Mouse (Mus musculus): ENCODE data around the gene Surf2. TPM values are rescaled to one million over a fixed set of nuclear protein-coding genes. Genes with fewer than 3 reads are reported as not detected.

Surf2 gene
- polyA plus RNA-seq, 1 experiment: 3.6 TPM

DNA sequence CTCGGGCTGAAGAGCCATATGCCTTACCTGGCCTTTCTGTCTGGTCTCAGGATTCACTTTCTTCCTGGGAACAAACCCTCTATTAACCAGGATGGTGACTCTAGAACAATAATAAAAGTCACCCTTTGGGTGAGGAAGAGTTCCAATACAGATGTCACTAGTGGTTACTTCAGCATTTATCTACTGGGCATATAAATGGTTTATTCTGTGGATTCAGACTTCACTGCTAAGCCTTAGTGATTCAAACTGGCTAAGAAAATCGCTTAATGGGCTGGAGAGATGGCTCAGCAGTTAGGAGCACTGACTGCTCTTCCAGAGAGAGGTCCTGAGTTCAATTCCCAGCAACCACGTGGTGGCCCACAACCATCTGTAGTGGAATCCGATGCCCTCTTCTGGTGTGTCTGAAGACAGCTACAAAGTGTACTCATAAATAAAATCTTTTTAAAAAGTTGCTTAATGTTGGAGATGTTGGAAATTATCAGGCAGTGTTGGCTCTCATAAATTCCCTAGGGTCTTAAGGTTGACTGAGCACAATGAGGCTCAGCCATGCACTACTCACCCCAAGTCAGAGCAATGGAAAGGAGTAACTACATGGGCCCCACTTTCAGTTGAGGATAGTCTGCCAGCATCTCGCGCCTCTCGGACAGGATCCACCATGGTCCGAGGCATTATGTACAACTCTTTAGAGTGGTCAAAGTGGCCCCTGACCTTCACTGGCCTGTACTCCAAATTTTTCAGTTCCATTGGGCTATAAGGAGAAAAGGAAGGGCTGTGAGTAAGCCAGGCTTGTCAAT is 1.8 kb upstream of the Surf2 start:
- TF ChIP-seq GATA1 (IDR thresholded peaks at IDR 0.05; ENCODE audit: borderline replicate concordance, low read length) (no peak), FLI1 (IDR thresholded peaks at IDR 0.05; ENCODE audit: low read length) (no peak)
- Histone ChIP-seq H3K4me3 (replicated peaks) (peak overlapping the region; percentile 35), H3K36me3 (replicated peaks; ENCODE audit: low read length) (peaks cover 62% of the 10 kb centered on the region), H3K27me3 (replicated peaks) (no peaks in the 10 kb centered on the region), H3K4me1 (peaks cover 87% of the 10 kb centered on the region), H3K9me3 (no peaks in the 10 kb centered on the region)

DNA sequence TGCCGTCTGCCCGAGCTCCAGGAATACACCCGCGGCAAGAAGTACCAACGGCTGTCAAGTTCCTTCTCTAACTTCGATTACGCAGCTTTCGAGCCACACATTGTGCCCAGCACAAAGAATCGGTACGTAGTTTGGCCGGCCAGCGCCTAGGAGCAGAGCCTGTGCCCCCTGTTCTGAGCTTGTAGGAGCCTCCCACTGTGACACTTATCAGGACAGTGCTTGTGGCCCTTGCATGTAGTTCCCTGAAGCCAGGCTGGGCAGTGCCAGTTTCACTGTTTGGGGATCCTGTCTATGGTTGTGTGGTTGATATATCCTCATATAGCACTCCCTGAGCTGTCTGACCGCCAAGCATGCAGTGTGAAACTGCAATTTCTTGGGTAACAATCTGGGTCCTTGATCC is 571 bp downstream of the Surf2 start:
- peak overlapping the region; percentile 99 for H3K4me3 ChIP-seq (replicated peaks)
- H3K4me1 ChIP-seq: peaks cover 87% of the 10 kb centered on the region
- H3K36me3 ChIP-seq (replicated peaks; ENCODE audit: low read length): peaks cover 78% of the 10 kb centered on the region
- no peaks in the 10 kb centered on the region for H3K9me3 ChIP-seq
- TF ChIP-seq FLI1 (IDR thresholded peaks at IDR 0.05; ENCODE audit: low read length) (no peak), GATA1 (IDR thresholded peaks at IDR 0.05; ENCODE audit: borderline replicate concordance, low read length) (no peak)
- no peaks in the 10 kb centered on the region for H3K27me3 ChIP-seq (replicated peaks)

DNA sequence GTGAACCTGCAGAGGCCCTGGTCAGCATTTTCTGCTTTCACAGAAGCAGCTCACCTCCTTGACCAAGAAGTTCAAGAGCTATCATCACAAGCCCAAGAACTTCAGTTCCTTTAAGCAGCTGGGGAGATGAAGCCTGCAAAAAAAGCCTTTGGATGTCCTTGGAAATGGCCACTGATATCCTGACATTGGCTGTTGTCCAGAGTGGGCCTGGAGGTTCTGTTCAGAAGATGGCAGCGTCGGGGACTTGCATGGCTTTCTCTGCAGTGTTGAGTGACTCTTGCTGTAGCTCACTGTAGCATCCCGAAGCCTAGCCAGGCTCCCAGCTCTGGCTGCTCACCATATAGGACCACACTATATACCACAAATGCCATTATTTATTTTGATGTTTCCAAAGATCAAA is 3.5 kb downstream of the Surf2 start:
- TF ChIP-seq GATA1 (IDR thresholded peaks at IDR 0.05; ENCODE audit: borderline replicate concordance, low read length): no peak
- no peak for TF ChIP-seq FLI1 (IDR thresholded peaks at IDR 0.05; ENCODE audit: low read length)
- Histone ChIP-seq H3K4me1 (peaks cover 62% of the 10 kb centered on the region), H3K36me3 (replicated peaks; ENCODE audit: low read length) (peaks cover 78% of the 10 kb centered on the region), H3K27me3 (replicated peaks) (no peaks in the 10 kb centered on the region), H3K9me3 (no peaks in the 10 kb centered on the region), H3K4me3 (replicated peaks) (no peak overlapping the region)

DNA sequence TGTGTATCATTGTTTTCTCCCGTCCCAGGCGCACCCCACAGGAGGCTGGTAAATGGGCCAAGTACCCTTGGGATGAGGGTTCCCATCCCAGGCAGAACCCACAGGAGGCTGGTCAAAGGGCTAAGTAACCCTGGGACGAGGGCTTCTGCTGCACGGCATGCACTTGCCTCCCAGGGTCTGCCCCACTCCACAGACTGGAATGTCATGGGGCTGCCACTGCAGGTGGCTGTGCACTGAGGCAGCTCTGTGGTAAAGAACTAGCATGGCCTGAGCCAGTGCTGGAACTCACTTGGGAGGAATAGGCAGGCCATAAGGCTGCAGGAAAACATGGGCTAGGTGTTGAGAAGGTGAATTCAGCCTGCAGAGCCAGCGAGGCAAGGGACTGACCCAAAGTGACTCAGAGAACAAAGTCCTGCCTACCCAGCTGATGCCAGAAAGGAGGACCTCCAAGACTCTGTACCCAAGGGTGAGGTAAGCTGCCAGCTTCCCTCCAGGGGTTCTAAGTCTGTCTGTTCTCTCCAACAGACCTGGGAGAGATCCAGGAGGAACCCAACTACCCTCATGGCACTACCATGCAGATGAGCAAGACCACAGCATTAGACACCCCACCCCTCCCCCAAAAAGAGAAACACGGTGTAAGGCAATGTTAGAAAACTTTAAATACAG is 4.2 kb downstream of the Surf2 start:
- TF ChIP-seq FLI1 (IDR thresholded peaks at IDR 0.05; ENCODE audit: low read length): no peak
- TF ChIP-seq GATA1 (IDR thresholded peaks at IDR 0.05; ENCODE audit: borderline replicate concordance, low read length): no peak
- Histone ChIP-seq H3K9me3 (no peaks in the 10 kb centered on the region), H3K27me3 (replicated peaks) (no peaks in the 10 kb centered on the region), H3K4me3 (replicated peaks) (no peak overlapping the region), H3K4me1 (peaks cover 62% of the 10 kb centered on the region), H3K36me3 (replicated peaks; ENCODE audit: low read length) (peaks cover 83% of the 10 kb centered on the region)

DNA sequence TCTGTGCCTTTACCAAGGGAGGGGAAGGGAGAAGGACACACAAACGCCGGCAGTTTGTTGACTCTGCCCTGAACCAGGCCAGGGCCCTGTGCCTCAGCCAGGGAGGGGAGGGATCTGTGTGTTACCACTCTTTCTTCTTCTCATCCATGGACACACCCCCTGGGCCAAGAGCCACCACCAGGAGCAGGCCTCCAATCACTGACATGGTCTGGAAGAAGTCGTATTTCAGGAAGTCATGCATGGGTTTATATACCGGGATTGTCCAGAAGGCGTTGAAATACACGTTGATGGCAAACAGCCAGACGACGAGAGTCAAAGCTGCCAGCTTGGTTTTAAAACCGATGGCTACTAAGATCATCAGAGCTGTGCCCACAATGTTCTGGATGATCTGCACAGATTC is 5.6 kb downstream of the Surf2 start:
- TF ChIP-seq GATA1 (IDR thresholded peaks at IDR 0.05; ENCODE audit: borderline replicate concordance, low read length) (no peak), FLI1 (IDR thresholded peaks at IDR 0.05; ENCODE audit: low read length) (no peak)
- H3K27me3 ChIP-seq (replicated peaks): no peaks in the 10 kb centered on the region
- H3K9me3 ChIP-seq: no peaks in the 10 kb centered on the region
- no peak overlapping the region for H3K4me3 ChIP-seq (replicated peaks)
- H3K36me3 ChIP-seq (replicated peaks; ENCODE audit: low read length): peaks cover 97% of the 10 kb centered on the region
- peaks cover 55% of the 10 kb centered on the region for H3K4me1 ChIP-seq

DNA sequence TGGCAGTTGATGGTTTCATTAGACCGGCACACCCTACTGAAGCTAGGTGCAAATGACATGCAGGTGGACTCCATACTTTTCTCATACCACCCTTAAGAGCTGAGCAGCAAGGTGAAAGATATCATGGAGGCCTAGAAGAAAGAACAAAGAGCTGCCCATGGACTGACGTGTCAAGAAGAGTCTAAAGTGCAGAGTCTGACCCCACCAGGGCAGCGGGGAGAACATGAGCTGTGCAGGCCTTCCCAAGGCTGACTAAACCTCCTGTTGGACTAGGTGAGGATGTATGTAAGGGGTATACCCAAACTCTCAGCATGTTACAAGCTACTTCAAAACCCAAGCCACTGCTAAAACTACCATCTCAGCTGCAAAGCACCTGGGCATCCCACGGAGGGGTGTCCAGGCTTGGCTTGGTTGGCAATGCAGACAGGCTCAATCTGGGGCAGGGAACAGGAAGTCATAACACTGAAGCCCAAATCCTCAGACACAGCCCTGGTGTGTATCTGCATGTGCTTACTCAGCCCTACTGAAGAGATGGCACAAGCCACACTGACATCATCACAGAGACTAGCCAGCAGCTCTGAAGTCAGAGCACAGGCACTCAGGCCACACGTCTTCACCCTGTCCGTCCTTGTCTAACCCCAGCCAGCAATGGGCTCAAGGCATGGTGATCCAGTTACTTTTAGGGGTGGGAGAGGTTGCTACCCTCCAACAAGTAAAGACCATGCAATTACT is 11.7 kb downstream of the Surf2 start:
- Histone ChIP-seq H3K9me3 (no peaks in the 10 kb centered on the region), H3K4me1 (peaks cover 72% of the 10 kb centered on the region), H3K4me3 (replicated peaks) (peak overlapping the region; percentile 71), H3K36me3 (replicated peaks; ENCODE audit: low read length) (peaks cover 89% of the 10 kb centered on the region), H3K27me3 (replicated peaks) (no peaks in the 10 kb centered on the region)
- TF ChIP-seq GATA1 (IDR thresholded peaks at IDR 0.05; ENCODE audit: borderline replicate concordance, low read length) (no peak), FLI1 (IDR thresholded peaks at IDR 0.05; ENCODE audit: low read length) (no peak)

- Histone ChIP-seq H3K4me1 (peaks cover 84% of the 10 kb centered on the region), H3K9me3 (no peaks in the 10 kb centered on the region), H3K36me3 (replicated peaks; ENCODE audit: low read length) (peaks cover 64% of the 10 kb centered on the region), H3K4me3 (replicated peaks) (peak overlapping the region; percentile 62), H3K27me3 (replicated peaks) (no peaks in the 10 kb centered on the region)
- TF ChIP-seq GATA1 (IDR thresholded peaks at IDR 0.05; ENCODE audit: borderline replicate concordance, low read length) (no peak), FLI1 (IDR thresholded peaks at IDR 0.05; ENCODE audit: low read length) (no peak)
Observed at GRCm38 (mm10) chr2:26930390-26930789, 14.2 kb downstream of the Surf2 start.

- Histone ChIP-seq H3K4me1 (peaks cover 85% of the 10 kb centered on the region), H3K9me3 (no peaks in the 10 kb centered on the region)
- no peak for TF ChIP-seq FLI1 (IDR thresholded peaks at IDR 0.05; ENCODE audit: low read length)
- no peak for TF ChIP-seq GATA1 (IDR thresholded peaks at IDR 0.05; ENCODE audit: borderline replicate concordance, low read length)
Observed at GRCm38 (mm10) chr2:26932473-26933303, 16.5 kb downstream of the Surf2 start.

More at GRCm38 (mm10) chr2:26932473-26933303, 16.5 kb downstream of the Surf2 start:
- H3K27me3 ChIP-seq (replicated peaks): no peaks in the 10 kb centered on the region
- peaks cover 41% of the 10 kb centered on the region for H3K36me3 ChIP-seq (replicated peaks; ENCODE audit: low read length)
- H3K4me3 ChIP-seq (replicated peaks): peak overlapping the region; percentile 100
